Mouse (Mus musculus) testis, adult 2 months (tissue): ENCODE data around the gene Evi5l.

Experiments used
- CTCF ChIP-seq: fragments of 200-500 bp; IDR thresholded peaks from 2 replicates; pipeline ENCODE4 v1.5.1; 2012; ENCODE audit warnings: low read depth, mild to moderate bottlenecking, inconsistent platforms, low read length, moderate library complexity; ENCODE audit not compliant: control insufficient read depth, insufficient read depth, insufficient replicate concordance
- POLR2A ChIP-seq: fragments of 200-500 bp; IDR thresholded peaks from 2 replicates; pipeline ENCODE4 v1.6.1; 2012; ENCODE audit warnings: low read depth, mild to moderate bottlenecking, inconsistent platforms, low read length, moderate library complexity; ENCODE audit not compliant: control insufficient read depth

DNA sequence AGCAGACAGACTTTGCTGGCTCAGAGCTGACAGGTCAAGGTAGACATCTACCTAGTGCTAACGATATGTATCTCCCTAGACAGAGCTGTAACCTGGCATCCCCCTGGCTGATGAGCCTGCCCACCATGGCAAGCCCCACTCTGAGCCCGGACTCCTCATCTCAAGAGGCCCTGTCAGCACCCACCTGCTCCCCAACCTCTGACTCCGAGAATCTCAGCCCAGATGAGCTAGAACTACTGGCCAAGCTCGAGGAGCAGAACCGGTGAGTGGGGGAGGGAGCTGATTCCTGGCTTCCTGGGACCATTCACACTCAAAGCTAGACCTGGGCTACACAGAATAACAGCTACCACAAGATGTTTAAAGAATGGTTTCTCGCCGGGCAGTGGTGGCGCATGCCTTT is 17.0 kb downstream of the Evi5l start:
- TF ChIP-seq CTCF (no peak), POLR2A (no peak)
